In the genomic region with DNA sequence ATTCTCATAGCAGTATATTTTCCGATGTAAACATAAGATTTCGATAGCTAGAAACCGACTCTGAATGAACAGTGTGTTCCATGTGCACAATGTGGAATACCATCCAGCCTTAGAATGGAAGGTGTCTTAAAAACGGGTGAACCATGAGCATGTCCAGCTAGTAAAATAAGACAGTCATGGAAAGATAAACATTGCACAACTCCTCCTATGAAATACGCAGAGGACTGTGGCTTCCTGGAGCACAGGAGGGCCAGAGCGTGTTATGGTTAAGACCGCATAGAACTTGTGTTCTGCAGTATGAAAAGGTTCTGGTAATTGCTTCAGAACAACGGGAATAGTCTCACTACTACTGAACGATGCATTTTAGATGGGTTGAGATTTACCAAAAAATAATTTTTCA, we compare ENCODE assay signal across 13 mouse cellular contexts.
"Had no signal": no experiment of that assay in that cellular context is flagged by ENCODE, and none has a peak within 500 bp of the region (broad histone marks: within the 10 kb centered on the region; RNA-seq: fewer than 3 reads in every experiment).

No protein-coding gene starts in this region.

- H3K9ac ChIP-seq: limb, embryonic 15.5 days; liver, embryonic 14.5 days; midbrain, embryonic 15.5 days; neural tube, embryonic 13.5 days had no signal

- H3K9me3 ChIP-seq: limb, embryonic 15.5 days; midbrain, embryonic 15.5 days; neural tube, embryonic 13.5 days had no signal

- ATAC-seq: intestine, postnatal 0 days; midbrain, embryonic 15.5 days had no signal

- H3K4me1 ChIP-seq: midbrain, embryonic 15.5 days had no signal

- H3K4me2 ChIP-seq: limb, embryonic 15.5 days; midbrain, embryonic 15.5 days; neural tube, embryonic 13.5 days had no signal

- H3K27ac ChIP-seq: limb, embryonic 15.5 days; liver, embryonic 14.5 days; midbrain, embryonic 15.5 days; neural tube, embryonic 13.5 days had no signal

- H3K4me3 ChIP-seq: limb, embryonic 15.5 days; midbrain, embryonic 15.5 days; neural tube, embryonic 13.5 days had no signal

- H3K27me3 ChIP-seq: limb, embryonic 15.5 days; midbrain, embryonic 15.5 days had no signal

- DNase-seq: kidney, adult 8-10 months; kidney, postnatal 25 days; layer of hippocampus, adult 9-11 months; layer of hippocampus, postnatal 36 days; lung, postnatal 10 days; right cerebral cortex, adult 18-20 months; right cerebral cortex, postnatal 25 days; thymus, postnatal 4 days had no signal

- H3K36me3 ChIP-seq: limb, embryonic 15.5 days; midbrain, embryonic 15.5 days; neural tube, embryonic 13.5 days had no signal
